Mouse (Mus musculus) bone marrow, adult 2 months (tissue): ENCODE results near the gene Adamtsl5. TPM values are rescaled to one million over a fixed set of nuclear protein-coding genes. Genes with fewer than 3 reads are reported as not detected.

Experiments
- H3K27ac ChIP-seq: fragments of 200-500 bp; 2 replicates; pipeline ENCODE4 v1.5.1; 2012; ENCODE audit warnings: low read depth, mild to moderate bottlenecking, control low read depth, inconsistent platforms, low read length; ENCODE audit not compliant: control insufficient read depth, poor library complexity, insufficient read depth
- H3K4me1 ChIP-seq: fragments of 200-500 bp; 2 replicates; pipeline ENCODE4 v1.6.1; 2011; ENCODE audit warnings: low read length; ENCODE audit not compliant: control insufficient read depth, insufficient read depth
- H3K4me3 ChIP-seq: fragments of 200-500 bp; replicated peaks from 2 replicates; pipeline ENCODE3; 2011; ENCODE audit warnings: mild to moderate bottlenecking, low read depth, low read length, control low read depth; ENCODE audit not compliant: control insufficient read depth
- CTCF ChIP-seq: fragments of 200-500 bp; IDR thresholded peaks from 2 replicates; pipeline ENCODE4 v1.5.1; 2011; ENCODE audit warnings: low read length, control low read depth; ENCODE audit not compliant: control insufficient read depth, insufficient read depth
- POLR2A ChIP-seq: fragments of 200-500 bp; IDR thresholded peaks from 2 replicates; pipeline ENCODE4 v1.6.1; 2011; ENCODE audit warnings: low read depth, mild to moderate bottlenecking, control low read depth, low read length, borderline replicate concordance; ENCODE audit not compliant: control insufficient read depth
- WGBS: fragments of 180-500 bp; shearing (Covaris S2); methylation state at CpG from one replicate; pipeline ENCODE4 v1.1.7; 2018; 5-methylcytosine and 5-hydroxymethylcytosine counted together
- polyA plus RNA-seq: library from polyadenylated mRNA; stranded (reverse); fragments of >200 nt; gene quantifications from 2 replicates; pipeline ENCODE4 v1.2.4, GENCODE M21; 2011; ENCODE audit warnings: low replicate concordance; ENCODE audit not compliant: missing spikeins, insufficient read depth, insufficient read length

Gene Adamtsl5
- polyA plus RNA-seq, 1 experiment: 8.6 TPM

- Histone ChIP-seq H3K4me3 (no peak overlapping the region), H3K4me1 (no peaks in the 10 kb centered on the region; the same call in none of the 2 replicates), H3K27ac (peak overlapping the region; percentile 49)
- no peak for TF ChIP-seq CTCF
- TF ChIP-seq POLR2A: no peak
- WGBS: 73% methylated on average over 5 of the region's 5 CpGs
Measured at GRCm38 (mm10) chr10:80332525-80332989, 15.7 kb downstream of the Adamtsl5 start.

DNA sequence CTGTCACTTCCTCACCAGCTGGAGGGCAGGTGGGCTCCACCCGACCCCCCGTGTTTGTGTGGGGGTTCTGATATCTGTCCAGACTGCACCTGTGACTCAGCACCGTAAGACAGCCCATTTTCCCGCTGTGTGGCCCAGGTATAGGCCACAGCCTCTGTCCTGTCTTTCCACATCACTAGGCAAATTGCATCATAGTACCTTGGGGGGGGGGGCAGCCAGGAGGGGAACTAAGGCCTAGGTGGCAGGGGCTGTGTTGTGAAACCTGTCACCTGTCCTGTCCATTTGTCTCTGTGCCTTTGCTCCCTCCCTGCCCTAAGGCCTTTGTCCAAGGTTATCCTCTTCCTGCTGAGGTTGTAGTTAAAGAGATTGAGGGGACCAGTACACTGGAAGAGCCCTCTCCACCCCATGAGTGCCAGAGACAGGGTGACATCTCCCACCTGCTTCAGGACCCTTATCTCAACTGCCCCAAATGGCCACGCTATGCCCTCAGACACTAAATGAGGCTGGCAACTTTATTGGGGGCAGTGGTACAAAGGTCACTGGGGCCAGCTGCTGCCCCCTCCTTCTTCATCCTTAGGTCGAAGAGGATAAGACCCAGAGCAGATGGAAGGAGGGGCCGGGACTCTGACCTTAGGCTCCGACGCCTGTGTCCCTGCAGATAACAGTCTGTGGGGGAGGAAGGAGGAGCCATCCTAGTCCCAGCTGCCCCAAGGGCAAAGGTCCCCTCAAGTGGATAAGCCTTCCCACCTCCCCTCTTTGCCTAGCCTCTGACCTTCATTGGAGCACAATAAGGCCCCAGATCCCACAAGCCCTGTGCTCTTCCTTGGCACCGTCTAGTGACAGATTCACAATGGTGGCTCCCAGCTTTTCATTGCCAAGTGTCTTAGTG, 16.3 kb downstream of the Adamtsl5 start:
- H3K27ac ChIP-seq: peak overlapping the region; percentile 67
- TF ChIP-seq CTCF (no peak), POLR2A (no peak)
- H3K4me1 ChIP-seq: no peaks in the 10 kb centered on the region; the same call in none of the 2 replicates
- H3K4me3 ChIP-seq: no peak overlapping the region
- whole genome bisulfite sequencing: 49% methylated on average over 10 of the region's 10 CpGs

- TF ChIP-seq POLR2A (no peak), CTCF (no peak)
- Histone ChIP-seq H3K4me1 (no peaks in the 10 kb centered on the region; the same call in none of the 2 replicates), H3K27ac (0 out of 2 replicates have a peak overlapping the region, but pooled peaks have one; percentile 4), H3K4me3 (no peak overlapping the region)
- 76% methylated on average over 2 of the region's 2 CpGs for WGBS
Measured at GRCm38 (mm10) chr10:80330888-80331287, 17.3 kb downstream of the Adamtsl5 start.

DNA sequence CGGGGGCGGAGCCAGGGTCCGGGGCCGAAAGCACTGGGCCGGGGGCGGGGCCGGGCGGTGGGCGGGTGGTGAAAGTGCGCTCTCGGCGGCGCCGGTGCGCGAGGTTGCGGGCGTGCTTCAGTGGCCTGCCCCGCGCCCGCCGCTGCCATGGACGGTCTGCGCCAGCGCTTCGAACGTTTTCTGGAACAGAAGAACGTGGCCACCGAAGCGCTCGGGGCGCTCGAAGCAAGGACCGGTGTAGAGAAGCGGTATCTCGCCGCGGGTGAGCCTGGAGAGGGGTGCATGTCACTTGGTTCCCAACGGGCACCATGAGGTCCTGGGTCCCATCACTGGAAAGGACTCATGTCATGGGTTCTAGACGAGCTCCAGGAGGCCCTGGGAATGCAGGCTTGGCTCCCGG, 18.1 kb downstream of the Adamtsl5 start:
- H3K27ac ChIP-seq: peak overlapping the region; percentile 24; the same call in 1 of the 2 replicates
- WGBS: 1% methylated on average over 41 of the region's 41 CpGs
- H3K4me3 ChIP-seq: peak overlapping the region; percentile 51
- H3K4me1 ChIP-seq: no peaks in the 10 kb centered on the region; the same call in none of the 2 replicates
- TF ChIP-seq POLR2A (peak; percentile 43; the same call in 1 of the 2 replicates), CTCF (no peak)

DNA sequence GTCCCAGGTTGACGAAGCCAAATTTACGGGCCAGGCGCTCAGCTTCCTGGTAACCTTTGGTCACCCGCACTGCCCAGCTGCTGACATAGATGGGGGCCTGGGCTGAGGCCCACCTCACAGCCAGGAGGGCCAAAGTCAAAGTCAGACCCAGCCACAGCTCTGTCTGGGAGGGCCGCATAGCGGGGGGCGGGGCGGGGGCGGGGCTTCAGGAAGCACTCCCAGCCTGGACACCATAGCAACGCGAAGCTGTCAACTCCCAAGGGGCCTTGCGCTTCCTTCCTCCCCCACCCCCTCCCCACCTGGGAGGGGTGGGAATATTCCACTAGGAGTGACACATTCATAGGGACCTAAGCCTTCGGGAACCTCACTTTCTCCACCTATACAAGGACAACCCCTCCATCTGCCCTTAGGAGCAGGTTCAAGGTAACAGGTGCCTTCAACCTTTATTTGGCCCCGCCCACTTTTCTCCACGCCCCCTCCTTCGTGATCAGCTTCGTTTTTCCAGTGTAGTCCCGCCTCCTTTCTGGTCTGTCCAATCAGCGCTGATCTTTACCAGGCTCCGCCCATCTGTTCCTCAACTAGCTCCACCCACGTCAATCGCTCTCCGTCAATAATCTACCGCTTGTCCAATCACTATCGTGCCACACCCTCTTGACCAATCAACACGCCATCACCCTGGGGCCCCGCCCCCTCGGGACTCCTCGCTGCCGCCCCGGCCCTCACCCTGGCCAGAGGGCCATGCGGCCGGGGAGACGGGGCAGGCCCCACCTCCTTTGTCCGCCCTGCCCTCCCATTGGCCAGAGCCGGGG, 18.7 kb downstream of the Adamtsl5 start, which contains the start of the genes Pcsk4 and Reep6:
TSS of gene Pcsk4 (minus strand) at position 226 of the 809 bp plus-strand sequence.
TSS of gene Reep6 (plus strand) at position 681 of the 809 bp plus-strand sequence.
- TF ChIP-seq CTCF: no peak
- no peak for TF ChIP-seq POLR2A
- 8% methylated on average over 36 of the region's 36 CpGs for WGBS
- Histone ChIP-seq H3K27ac (peak within 1 kb of the TSS; percentile 24; the same call in 1 of the 2 replicates), H3K4me1 (no peaks in the 10 kb centered on the region; the same call in none of the 2 replicates), H3K4me3 (peak within 1 kb of the TSS; percentile 51)

DNA sequence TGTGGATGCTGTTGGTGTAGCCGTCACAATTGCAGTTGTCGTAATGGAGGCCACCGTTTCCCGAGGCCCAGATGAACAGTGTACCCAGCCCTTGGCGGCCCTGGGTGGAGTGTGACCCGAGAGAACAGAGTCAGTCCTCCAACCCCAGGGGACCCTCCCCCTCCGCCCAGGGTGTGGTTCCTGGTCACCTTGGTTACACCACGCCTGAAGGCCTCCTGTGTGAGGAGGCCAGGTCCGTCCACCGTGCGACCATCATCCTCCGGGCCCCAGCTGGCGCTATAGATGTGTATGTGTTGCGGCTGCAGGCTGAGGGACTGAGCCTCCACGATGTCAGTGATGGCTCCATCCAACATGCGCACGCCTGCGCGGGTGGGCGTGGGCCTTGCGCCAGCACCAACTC, 23.2 kb downstream of the Adamtsl5 start:
- H3K4me3 ChIP-seq: no peak overlapping the region
- peaks cover 6% of the 10 kb centered on the region; the same call in 1 of the 2 replicates for H3K4me1 ChIP-seq
- WGBS: 88% methylated on average over 21 of the region's 21 CpGs
- no peak overlapping the region for H3K27ac ChIP-seq
- TF ChIP-seq CTCF: no peak
- TF ChIP-seq POLR2A: no peak

DNA sequence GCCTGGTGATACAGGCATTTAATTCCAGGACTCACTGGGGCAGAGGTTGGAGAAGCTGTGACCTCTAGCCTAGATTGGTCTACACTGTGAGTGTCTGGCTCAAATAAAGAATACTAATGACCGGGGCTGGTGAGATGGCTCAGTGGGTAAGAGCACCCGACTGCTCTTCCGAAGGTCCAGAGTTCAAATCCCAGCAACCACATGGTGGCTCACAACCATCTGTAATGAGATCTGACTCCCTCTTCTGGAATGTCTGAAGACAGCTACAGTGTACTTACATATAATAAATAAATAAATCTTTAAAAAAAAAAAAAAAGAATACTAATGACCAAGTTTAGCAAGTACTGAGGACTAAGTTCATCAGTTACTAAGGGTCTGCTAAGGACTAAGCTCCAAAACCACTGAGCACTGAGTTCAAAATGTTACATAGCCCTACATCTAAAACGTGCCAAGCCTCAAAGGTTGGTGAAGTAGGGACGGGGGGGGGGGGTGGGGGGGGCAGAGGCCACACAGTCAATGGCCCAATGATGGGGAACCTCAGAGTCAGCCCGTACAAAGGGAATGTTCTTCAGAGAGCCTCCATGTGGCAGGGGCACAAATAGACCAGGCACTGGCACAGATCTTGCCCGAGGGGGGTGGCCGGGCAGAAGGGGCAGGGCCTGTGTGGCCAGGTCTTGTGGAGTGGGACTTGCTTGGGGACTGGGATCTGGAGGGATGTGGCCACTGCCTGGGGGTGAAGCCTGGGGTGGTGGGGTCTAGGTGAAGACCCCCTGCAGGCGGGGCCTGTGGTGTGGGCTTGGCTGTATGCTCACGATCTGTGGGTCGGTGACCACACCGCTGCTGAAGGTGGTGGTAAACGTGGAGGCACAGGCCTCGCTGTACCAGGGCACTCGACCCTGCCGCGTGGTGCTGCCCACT, 23.8 kb downstream of the Adamtsl5 start:
- Histone ChIP-seq H3K4me3 (no peak overlapping the region), H3K4me1 (peaks cover 8% of the 10 kb centered on the region), H3K27ac (no peak overlapping the region)
- no peak for TF ChIP-seq CTCF
- 82% methylated on average over 17 of the region's 17 CpGs for WGBS
